Mouse (Mus musculus): ENCODE measurements around the gene Gm21973. TPM values are rescaled to one million over a fixed set of nuclear protein-coding genes. Genes with fewer than 3 reads are reported as not detected.

Gene Gm21973
- polyA plus RNA-seq, 1 experiment from 2014 or later = not detected

DNA sequence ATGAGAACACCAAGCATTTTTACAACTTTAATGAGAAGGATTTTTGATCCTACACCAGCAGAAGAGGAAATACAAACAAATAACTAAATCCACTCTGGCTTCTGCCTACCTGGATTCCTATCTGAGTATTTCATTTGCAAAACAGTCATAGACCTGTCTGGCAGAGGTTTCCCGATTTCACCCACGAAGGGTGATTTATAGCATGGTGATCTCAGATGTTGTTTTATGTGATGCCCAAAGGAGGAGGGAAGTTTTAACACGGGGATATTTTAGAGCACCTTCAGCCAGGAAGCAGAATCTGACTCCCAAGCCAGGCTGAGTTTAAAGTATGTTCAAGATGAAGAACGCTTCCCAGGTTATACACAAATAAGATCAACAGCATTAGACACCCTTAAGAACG, 13.4 kb upstream of the Gm21973 start:
- no peak for ATAC-seq (ENCODE audit: low FRiP score)

GRCm38 (mm10) chr15:10313522-10314455, 11.4 kb upstream of the Gm21973 start:
- peak; percentile 63 for DNase-seq (ENCODE audit: low spot score)
- Histone ChIP-seq H3K36me3 (ENCODE audit: control insufficient read depth, insufficient read depth, low read length) (no peaks in the 10 kb centered on the region), H3K9me3 (ENCODE audit: control insufficient read depth, low read length) (no peaks in the 10 kb centered on the region), H3K27ac (ENCODE audit: low read depth, low read length) (no peak overlapping the region), H3K9ac (ENCODE audit: low read depth, low read length) (no peak overlapping the region), H3K27me3 (ENCODE audit: control insufficient read depth, insufficient read depth, low read length) (no peaks in the 10 kb centered on the region), H3K4me3 (ENCODE audit: low read depth, low read length) (no peak overlapping the region), H3K4me1 (replicated peaks; ENCODE audit: control insufficient read depth, insufficient read depth, low read length) (no peaks in the 10 kb centered on the region), H3K4me2 (replicated peaks; ENCODE audit: low read depth, low read length) (no peak overlapping the region)
- peak; percentile 57; the same call in 1 of the 2 replicates for ATAC-seq (ENCODE audit: low FRiP score)
- WGBS = 56% methylated on average over 7 of the region's 7 CpGs

More for the DNA sequence above, 13.4 kb upstream of the Gm21973 start:
- Histone ChIP-seq H3K27ac (ENCODE audit: low read depth, low read length) (no peak overlapping the region), H3K4me3 (ENCODE audit: low read depth, low read length) (no peak overlapping the region), H3K9me3 (ENCODE audit: control insufficient read depth, low read length) (no peaks in the 10 kb centered on the region), H3K27me3 (ENCODE audit: control insufficient read depth, insufficient read depth, low read length) (no peaks in the 10 kb centered on the region), H3K4me2 (replicated peaks; ENCODE audit: low read depth, low read length) (no peak overlapping the region), H3K4me1 (replicated peaks; ENCODE audit: control insufficient read depth, insufficient read depth, low read length) (no peaks in the 10 kb centered on the region), H3K9ac (ENCODE audit: low read depth, low read length) (no peak overlapping the region), H3K36me3 (ENCODE audit: control insufficient read depth, insufficient read depth, low read length) (no peaks in the 10 kb centered on the region)
- DNase-seq (ENCODE audit: low spot score) = no peak
- WGBS = 83% methylated on average over 5 of the region's 5 CpGs

GRCm38 (mm10) chr15:10330626-10331025, 5.4 kb downstream of the Gm21973 start:
- Histone ChIP-seq H3K9ac (ENCODE audit: low read depth, low read length) (no peak overlapping the region), H3K4me1 (replicated peaks; ENCODE audit: control insufficient read depth, insufficient read depth, low read length) (no peaks in the 10 kb centered on the region), H3K4me3 (ENCODE audit: low read depth, low read length) (no peak overlapping the region), H3K27me3 (ENCODE audit: control insufficient read depth, insufficient read depth, low read length) (no peaks in the 10 kb centered on the region), H3K36me3 (ENCODE audit: control insufficient read depth, insufficient read depth, low read length) (no peaks in the 10 kb centered on the region), H3K9me3 (ENCODE audit: control insufficient read depth, low read length) (no peaks in the 10 kb centered on the region), H3K4me2 (replicated peaks; ENCODE audit: low read depth, low read length) (no peak overlapping the region), H3K27ac (ENCODE audit: low read depth, low read length) (no peak overlapping the region)
- DNase-seq (ENCODE audit: low spot score) = no peak
- ATAC-seq (ENCODE audit: low FRiP score) = no peak
- WGBS = 86% methylated on average over 3 of the region's 3 CpGs

DNA sequence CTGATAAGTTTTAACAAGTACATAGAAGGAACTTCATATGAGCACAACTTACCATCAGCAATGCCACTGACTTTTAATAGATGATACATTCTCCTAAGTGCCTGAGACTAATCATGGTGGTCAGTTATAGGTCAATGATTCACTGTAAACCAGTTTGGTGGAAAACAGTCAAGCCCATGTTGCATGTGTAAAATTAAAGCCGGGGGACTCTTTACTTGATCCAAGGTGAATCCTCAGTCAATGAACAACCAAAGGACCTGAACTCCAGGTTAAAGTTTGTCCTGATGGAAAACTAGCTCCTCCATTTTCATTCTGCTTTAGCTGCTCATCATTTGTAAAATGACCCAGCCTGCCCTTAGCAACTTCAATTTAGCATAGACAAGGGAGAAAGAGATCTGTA, 7.4 kb downstream of the Gm21973 start:
- WGBS = 97% methylated on average over 1 of the region's 1 CpGs

DNA sequence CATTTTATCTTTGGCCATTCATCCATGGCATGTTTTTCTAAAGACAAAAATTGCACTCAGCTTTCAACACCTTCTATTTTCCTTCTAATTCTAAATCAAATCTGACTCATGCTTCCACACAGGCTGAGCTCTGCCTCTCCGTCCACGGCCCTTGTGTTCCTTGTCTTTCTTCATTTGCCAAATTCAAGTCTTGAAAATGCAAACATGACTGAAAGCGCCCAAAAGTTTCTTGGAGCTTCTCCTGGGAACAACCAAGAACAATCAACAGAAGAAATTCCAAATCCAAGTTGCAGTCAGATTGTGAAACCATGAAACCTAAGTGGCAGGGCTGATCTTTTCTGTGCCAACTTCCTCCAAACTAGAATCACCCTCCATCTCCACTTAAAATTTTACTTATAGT, 13.4 kb downstream of the Gm21973 start:
- no peak overlapping the region for H3K27ac ChIP-seq (ENCODE audit: low read depth, low read length)
- no peaks in the 10 kb centered on the region for H3K36me3 ChIP-seq (ENCODE audit: control insufficient read depth, insufficient read depth, low read length)
- no peak overlapping the region for H3K4me2 ChIP-seq (replicated peaks; ENCODE audit: low read depth, low read length)
- ATAC-seq (ENCODE audit: low FRiP score) = no peak
- no peak for DNase-seq (ENCODE audit: low spot score)
- H3K9ac ChIP-seq (ENCODE audit: low read depth, low read length) = no peak overlapping the region
- no peaks in the 10 kb centered on the region for H3K4me1 ChIP-seq (replicated peaks; ENCODE audit: control insufficient read depth, insufficient read depth, low read length)
- H3K9me3 ChIP-seq (ENCODE audit: control insufficient read depth, low read length) = no peaks in the 10 kb centered on the region
- WGBS = 78% methylated on average over 3 of the region's 3 CpGs
- no peak overlapping the region for H3K4me3 ChIP-seq (ENCODE audit: low read depth, low read length)
- H3K27me3 ChIP-seq (ENCODE audit: control insufficient read depth, insufficient read depth, low read length) = no peaks in the 10 kb centered on the region

More for the DNA sequence above, 7.4 kb downstream of the Gm21973 start:
- no peaks in the 10 kb centered on the region for H3K36me3 ChIP-seq (ENCODE audit: control insufficient read depth, insufficient read depth, low read length)
- H3K27ac ChIP-seq (ENCODE audit: low read depth, low read length) = no peak overlapping the region
- DNase-seq (ENCODE audit: low spot score) (no peak), ATAC-seq (ENCODE audit: low FRiP score) (no peak)
- H3K27me3 ChIP-seq (ENCODE audit: control insufficient read depth, insufficient read depth, low read length) = no peaks in the 10 kb centered on the region
- H3K4me2 ChIP-seq (replicated peaks; ENCODE audit: low read depth, low read length) = no peak overlapping the region
- no peak overlapping the region for H3K9ac ChIP-seq (ENCODE audit: low read depth, low read length)
- H3K4me3 ChIP-seq (ENCODE audit: low read depth, low read length) = no peak overlapping the region
- no peaks in the 10 kb centered on the region for H3K9me3 ChIP-seq (ENCODE audit: control insufficient read depth, low read length)
- no peaks in the 10 kb centered on the region for H3K4me1 ChIP-seq (replicated peaks; ENCODE audit: control insufficient read depth, insufficient read depth, low read length)

DNA sequence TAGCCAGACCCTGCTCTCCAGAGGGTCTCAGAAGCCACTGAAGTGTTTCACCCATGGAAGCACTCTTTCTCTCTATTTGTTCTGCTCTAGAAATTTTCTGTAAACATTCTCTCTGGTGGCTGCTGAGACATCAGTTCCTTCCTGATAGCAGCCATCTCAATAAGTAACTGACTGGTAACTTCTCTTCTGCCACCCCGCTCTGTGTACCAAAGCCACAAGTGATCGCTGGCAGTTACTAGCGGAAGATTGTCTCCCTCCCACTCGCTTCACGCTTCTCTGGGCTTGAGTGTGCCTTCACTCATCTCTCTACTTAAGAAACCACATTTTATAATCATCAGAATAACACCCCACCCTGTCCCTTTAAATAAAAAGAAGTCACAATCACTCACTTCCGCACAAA, 21.9 kb downstream of the Gm21973 start:
- Histone ChIP-seq H3K9me3 (ENCODE audit: control insufficient read depth, low read length) (no peaks in the 10 kb centered on the region), H3K36me3 (ENCODE audit: control insufficient read depth, insufficient read depth, low read length) (no peaks in the 10 kb centered on the region), H3K4me3 (ENCODE audit: low read depth, low read length) (no peak overlapping the region), H3K27ac (ENCODE audit: low read depth, low read length) (no peak overlapping the region), H3K4me2 (replicated peaks; ENCODE audit: low read depth, low read length) (no peak overlapping the region), H3K4me1 (replicated peaks; ENCODE audit: control insufficient read depth, insufficient read depth, low read length) (no peaks in the 10 kb centered on the region), H3K9ac (ENCODE audit: low read depth, low read length) (no peak overlapping the region), H3K27me3 (ENCODE audit: control insufficient read depth, insufficient read depth, low read length) (no peaks in the 10 kb centered on the region)
- ATAC-seq (ENCODE audit: low FRiP score) = no peak
- DNase-seq (ENCODE audit: low spot score) = no peak
- WGBS = 94% methylated on average over 6 of the region's 6 CpGs

- WGBS = 81% methylated on average over 9 of the region's 9 CpGs
- H3K4me2 ChIP-seq (replicated peaks; ENCODE audit: low read depth, low read length) = no peak within 1 kb of the TSS
- ATAC-seq (ENCODE audit: low FRiP score) (no peak), DNase-seq (ENCODE audit: low spot score) (no peak)
- no peak within 1 kb of the TSS for H3K9ac ChIP-seq (ENCODE audit: low read depth, low read length)
- H3K36me3 ChIP-seq (ENCODE audit: control insufficient read depth, insufficient read depth, low read length) = no peaks in the 10 kb centered on the region
- H3K9me3 ChIP-seq (ENCODE audit: control insufficient read depth, low read length) = no peaks in the 10 kb centered on the region
- no peak within 1 kb of the TSS for H3K4me3 ChIP-seq (ENCODE audit: low read depth, low read length)
- no peaks in the 10 kb centered on the region for H3K4me1 ChIP-seq (replicated peaks; ENCODE audit: control insufficient read depth, insufficient read depth, low read length)
- H3K27me3 ChIP-seq (ENCODE audit: control insufficient read depth, insufficient read depth, low read length) = no peaks in the 10 kb centered on the region
- H3K27ac ChIP-seq (ENCODE audit: low read depth, low read length) = no peak within 1 kb of the TSS
Measured at GRCm38 (mm10) chr15:10358039-10358948, 33.1 kb downstream of the Gm21973 start, which contains the start of gene Agxt2. TSS of gene Agxt2 (plus strand) at chr15:10358532.

GRCm38 (mm10) chr15:10366331-10366730, 41.2 kb downstream of the Gm21973 start:
- H3K4me3 ChIP-seq (ENCODE audit: low read depth, low read length) = no peak overlapping the region
- H3K36me3 ChIP-seq (ENCODE audit: control insufficient read depth, insufficient read depth, low read length) = no peaks in the 10 kb centered on the region
- no peak for ATAC-seq (ENCODE audit: low FRiP score)
- H3K4me2 ChIP-seq (replicated peaks; ENCODE audit: low read depth, low read length) = no peak overlapping the region
- H3K27me3 ChIP-seq (ENCODE audit: control insufficient read depth, insufficient read depth, low read length) = no peaks in the 10 kb centered on the region
- H3K9me3 ChIP-seq (ENCODE audit: control insufficient read depth, low read length) = no peaks in the 10 kb centered on the region
- 94% methylated on average over 2 of the region's 2 CpGs for WGBS
- no peak overlapping the region for H3K9ac ChIP-seq (ENCODE audit: low read depth, low read length)
- no peaks in the 10 kb centered on the region for H3K4me1 ChIP-seq (replicated peaks; ENCODE audit: control insufficient read depth, insufficient read depth, low read length)
- no peak for DNase-seq (ENCODE audit: low spot score)
- H3K27ac ChIP-seq (ENCODE audit: low read depth, low read length) = no peak overlapping the region

Data from hindbrain, embryonic 11.5 days (tissue).